Mouse (Mus musculus) liver, adult 2 months (tissue): ENCODE results near the gene Selenos. TPM values are rescaled to one million over a fixed set of nuclear protein-coding genes. Genes with fewer than 3 reads are reported as not detected.

Experiments
- DNase-seq: peaks from one replicate; pipeline ENCODE4 v3.0.0-alpha.2; 2011; ENCODE audit warnings: low read depth, low spot score; ENCODE audit errors: extremely low read depth
- H3K27ac ChIP-seq: fragments of 200-500 bp; replicated peaks from 2 replicates; pipeline ENCODE4 v1.5.1; 2012; ENCODE audit warnings: low read depth, mild to moderate bottlenecking, control low read depth, inconsistent platforms, low read length; ENCODE audit not compliant: insufficient read depth
- H3K27me3 ChIP-seq: fragments of 200-500 bp; 2 replicates; pipeline ENCODE4 v1.6.1; 2012; ENCODE audit warnings: mild to moderate bottlenecking, moderate library complexity, low read length, inconsistent platforms; ENCODE audit not compliant: control insufficient read depth, insufficient read depth
- H3K36me3 ChIP-seq: fragments of 200-500 bp; 2 replicates; pipeline ENCODE4 v1.6.1; 2012; ENCODE audit warnings: low read length, inconsistent platforms; ENCODE audit not compliant: control insufficient read depth, insufficient read depth
- H3K4me1 ChIP-seq: fragments of 200-500 bp; 2 replicates; pipeline ENCODE4 v1.6.1; 2011; ENCODE audit warnings: low read length; ENCODE audit not compliant: control insufficient read depth, insufficient read depth
- H3K4me3 ChIP-seq: fragments of 200-500 bp; 2 replicates; pipeline ENCODE4 v1.5.1; 2011; ENCODE audit warnings: low read depth, mild to moderate bottlenecking, control low read depth, low read length, moderate library complexity; ENCODE audit not compliant: insufficient read depth
- H3K79me2 ChIP-seq: fragments of 200-500 bp; 2 replicates; pipeline ENCODE4 v1.6.1; 2012; ENCODE audit warnings: inconsistent platforms, mild to moderate bottlenecking, low read length, moderate library complexity; ENCODE audit not compliant: control insufficient read depth, insufficient read depth
- H3K9ac ChIP-seq: fragments of 200-500 bp; 2 replicates; pipeline ENCODE4 v1.6.1; 2012; ENCODE audit warnings: low read depth, mild to moderate bottlenecking, control low read depth, inconsistent platforms, low read length
- CTCF ChIP-seq: fragments of 200-500 bp; IDR thresholded peaks from 2 replicates; pipeline ENCODE4 v1.5.1; 2011; ENCODE audit warnings: low read depth, low read length, control low read depth
- POLR2A ChIP-seq: fragments of 200-500 bp; IDR thresholded peaks from 2 replicates; pipeline ENCODE4 v1.6.1; 2011; ENCODE audit warnings: low read length, control low read depth; ENCODE audit not compliant: insufficient read depth; ENCODE audit errors: extremely low read depth
- WGBS: fragments of 180-500 bp; shearing (Covaris S2); methylation state at CpG from one replicate; pipeline ENCODE4 v1.1.7; 2018; 5-methylcytosine and 5-hydroxymethylcytosine counted together
- polyA plus RNA-seq: library from polyadenylated mRNA; depleted of rRNA; stranded (reverse); fragments of >200 nt; gene quantifications from 2 replicates; pipeline ENCODE4 v1.2.3, GENCODE M21; 2012; rRNA removed
- total RNA-seq: library from RNA; depleted of rRNA; stranded (reverse); fragments of >200 nt; gene quantifications from 2 replicates; pipeline ENCODE4 v1.2.3, GENCODE M21; 2014; rRNA removed

Gene Selenos
- 68.9 and 94.2 TPM in 2 replicates for total RNA-seq
- polyA plus RNA-seq: 140 and 164 TPM in 2 replicates

DNA sequence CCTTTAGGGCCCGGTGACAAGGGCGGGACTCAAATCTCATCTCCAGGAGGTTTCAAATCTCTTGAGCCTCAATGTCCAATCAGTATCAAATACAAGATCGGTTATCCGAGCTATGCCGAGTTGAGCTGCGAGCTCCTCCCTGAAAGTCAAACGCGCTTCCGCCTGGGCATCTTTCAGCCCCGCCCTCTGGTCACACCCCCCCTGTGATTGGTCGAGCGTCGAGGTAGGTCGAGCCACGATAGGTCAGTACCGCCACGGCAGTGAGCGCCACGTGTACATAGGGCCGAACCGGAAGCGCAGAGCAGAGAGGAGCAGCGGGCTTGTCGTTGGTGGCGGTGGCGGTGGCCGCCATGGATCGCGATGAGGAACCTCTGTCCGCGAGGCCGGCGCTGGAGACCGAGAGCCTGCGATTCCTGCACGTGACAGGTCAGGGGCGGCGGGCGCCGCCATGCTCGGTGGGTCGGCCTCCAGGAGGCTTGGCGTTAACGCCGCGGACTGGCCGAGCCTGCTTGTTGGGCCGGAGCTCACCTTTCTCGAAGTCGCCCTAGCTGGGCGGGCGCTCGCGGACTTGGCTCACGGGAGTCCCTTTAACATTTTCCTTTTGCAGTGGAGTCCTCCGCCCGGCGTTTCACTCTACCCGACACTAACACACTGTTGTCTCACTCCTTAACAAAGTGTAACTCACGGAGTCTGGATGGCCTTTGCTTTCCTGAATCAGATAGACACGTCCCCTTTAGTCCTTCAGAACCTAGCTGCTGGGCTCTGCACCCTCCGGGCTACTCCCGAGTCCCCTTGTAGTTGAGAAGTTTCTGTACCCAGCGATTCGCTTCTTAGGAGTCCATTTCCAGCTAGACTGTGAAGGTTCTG is at the start of gene Selenos:
Gene Selenos, plus strand, starts transcription at position 286 of the 867 bp plus-strand sequence.
- Histone ChIP-seq H3K27ac (peak within 1 kb of the TSS; percentile 81), H3K79me2 (peaks cover 4% of the 10 kb centered on the region; the same call in 1 of the 2 replicates), H3K4me1 (peaks cover 23% of the 10 kb centered on the region), H3K9ac (peak within 1 kb of the TSS; percentile 84), H3K4me3 (peak within 1 kb of the TSS; percentile 76), H3K27me3 (no peaks in the 10 kb centered on the region), H3K36me3 (peaks cover 34% of the 10 kb centered on the region)
- under 1% methylated on average over 65 of the region's 65 CpGs for WGBS
- TF ChIP-seq CTCF (no peak), POLR2A (peak; percentile 95)
- DNase-seq: peak; percentile 98

DNA sequence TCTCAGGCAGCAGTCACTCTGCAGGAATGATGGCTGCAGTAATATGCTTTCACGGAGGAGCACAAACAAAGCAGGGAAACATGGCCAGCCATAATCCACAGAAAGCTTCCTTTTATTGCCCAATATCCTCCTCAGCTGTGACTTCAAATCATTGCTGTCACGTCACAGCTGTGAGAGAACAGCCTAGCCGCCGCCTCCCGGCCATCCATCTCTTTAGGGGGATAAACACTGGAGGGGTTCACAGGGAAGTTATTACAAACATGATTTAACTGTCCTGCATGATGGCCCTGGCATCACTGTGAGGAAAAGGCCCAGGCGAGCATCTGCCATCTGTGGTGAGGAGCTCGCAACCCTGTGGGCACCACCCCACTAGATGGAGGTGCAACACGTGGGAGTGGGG is 42.6 kb upstream of the Selenos start:
- no peaks in the 10 kb centered on the region for H3K79me2 ChIP-seq
- peaks cover 13% of the 10 kb centered on the region; the same call in 1 of the 2 replicates for H3K36me3 ChIP-seq
- H3K27me3 ChIP-seq: no peaks in the 10 kb centered on the region
- WGBS: 83% methylated on average over 8 of the region's 8 CpGs
- no peak overlapping the region for H3K27ac ChIP-seq
- H3K4me3 ChIP-seq: no peak overlapping the region
- DNase-seq: no peak
- no peak for TF ChIP-seq POLR2A
- no peak for TF ChIP-seq CTCF
- H3K9ac ChIP-seq: no peak overlapping the region
- H3K4me1 ChIP-seq: no peaks in the 10 kb centered on the region

DNA sequence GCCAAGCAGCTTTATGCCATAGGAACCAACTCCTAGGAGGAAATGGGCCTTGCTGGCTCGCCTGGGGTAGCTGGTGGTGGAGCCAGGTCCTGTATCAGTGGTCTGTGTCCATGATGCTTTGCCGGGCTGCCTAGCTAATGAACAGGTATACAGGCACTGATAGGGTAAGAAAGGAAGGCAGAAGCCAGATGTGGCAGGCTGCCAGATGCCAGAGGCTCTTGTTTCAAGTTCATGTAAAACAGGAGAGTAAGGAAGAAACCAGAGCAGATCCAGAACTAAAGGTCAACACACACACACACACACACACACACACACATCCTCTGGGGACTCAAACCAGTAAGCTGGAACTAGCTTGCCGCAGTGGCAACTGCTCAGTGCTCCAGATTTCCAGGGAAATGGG is 41.2 kb upstream of the Selenos start:
- Histone ChIP-seq H3K4me1 (no peaks in the 10 kb centered on the region), H3K9ac (no peak overlapping the region), H3K27ac (no peak overlapping the region), H3K79me2 (no peaks in the 10 kb centered on the region), H3K27me3 (no peaks in the 10 kb centered on the region), H3K36me3 (peaks cover 13% of the 10 kb centered on the region), H3K4me3 (no peak overlapping the region)
- DNase-seq: no peak
- TF ChIP-seq POLR2A (no peak), CTCF (no peak)
- WGBS: 85% methylated on average over 3 of the region's 3 CpGs

DNA sequence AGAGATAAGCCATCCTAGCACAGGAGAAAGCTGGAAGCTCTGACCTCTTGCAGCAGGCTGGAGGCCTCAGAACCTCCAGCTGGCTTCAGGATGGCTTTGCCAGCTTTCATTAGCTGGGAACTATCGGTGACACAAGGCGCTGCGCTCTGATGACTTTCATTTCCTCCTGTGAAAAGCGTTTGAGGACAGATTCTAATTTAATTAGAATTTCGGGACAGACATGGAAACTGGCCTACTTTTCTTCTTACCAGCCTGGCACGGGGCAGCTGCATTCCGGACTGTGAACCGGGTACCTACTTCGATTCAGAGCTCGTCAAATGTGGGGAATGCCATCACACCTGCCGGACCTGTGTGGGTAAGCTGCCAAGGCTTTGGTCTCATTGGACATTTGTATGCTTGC is 40.7 kb upstream of the Selenos start:
- Histone ChIP-seq H3K36me3 (peaks cover 13% of the 10 kb centered on the region), H3K27ac (no peak overlapping the region), H3K9ac (no peak overlapping the region), H3K79me2 (no peaks in the 10 kb centered on the region), H3K4me1 (no peaks in the 10 kb centered on the region), H3K27me3 (no peaks in the 10 kb centered on the region), H3K4me3 (no peak overlapping the region)
- no peak for DNase-seq
- WGBS: 87% methylated on average over 11 of the region's 11 CpGs
- TF ChIP-seq CTCF (no peak), POLR2A (no peak)

DNA sequence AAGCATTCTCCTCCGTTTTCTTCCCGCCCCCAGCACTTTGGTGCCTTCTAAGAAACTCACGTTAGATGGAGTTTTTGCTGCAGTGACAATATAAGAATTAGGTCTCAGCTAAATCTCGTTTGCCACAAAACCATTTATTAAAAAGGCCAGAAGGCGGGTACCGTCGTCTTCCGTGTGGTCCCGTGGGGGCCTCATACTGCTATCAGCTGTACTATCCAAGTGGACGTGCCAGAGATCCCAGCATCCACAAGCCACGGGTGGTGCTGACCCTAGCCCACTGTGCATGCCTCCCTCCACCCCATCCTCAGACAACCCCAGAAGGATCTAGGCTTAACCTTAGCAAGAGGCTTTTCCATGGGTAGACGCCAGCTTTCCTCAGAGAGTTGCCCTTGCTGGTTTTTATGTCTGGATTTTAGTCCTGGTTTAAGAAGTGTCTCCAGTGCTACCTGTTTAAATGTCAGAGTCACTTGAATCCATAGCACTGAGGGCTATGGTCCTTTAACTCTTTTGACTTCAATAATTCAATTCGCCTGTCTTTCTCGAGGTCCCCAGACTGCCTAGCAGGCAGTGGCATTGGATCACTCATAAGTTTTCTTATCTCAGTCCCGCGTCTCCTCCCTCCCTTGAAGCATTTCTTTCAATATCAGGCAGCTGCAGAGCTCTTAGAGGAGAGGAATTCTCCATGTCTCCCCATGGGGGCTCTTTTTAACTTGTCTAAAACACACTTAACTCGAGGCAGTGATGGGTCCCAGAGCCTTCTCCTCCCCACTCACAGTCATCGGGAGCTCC is 39.2 kb upstream of the Selenos start:
- 89% methylated on average over 18 of the region's 18 CpGs for WGBS
- Histone ChIP-seq H3K27ac (no peak overlapping the region), H3K4me1 (no peaks in the 10 kb centered on the region), H3K27me3 (no peaks in the 10 kb centered on the region), H3K4me3 (no peak overlapping the region), H3K9ac (no peak overlapping the region), H3K36me3 (peaks cover 8% of the 10 kb centered on the region), H3K79me2 (no peaks in the 10 kb centered on the region)
- no peak for DNase-seq
- TF ChIP-seq CTCF (no peak), POLR2A (no peak)
